Mouse (Mus musculus) embryo, embryonic 11 days (tissue): ENCODE measurements at regions not wholly inside any gene's neighbourhood (a gene's known extent, or its start where the extent isn't known, plus 50 kb on each side); places are given as distances from the start of the nearest gene placed in this dataset.

ENCODE experiments used
- DNase-seq: peaks from one replicate; pipeline ENCODE4 v3.0.0-alpha.2; 2015

GRCm38 (mm10) chr1:89392711-89393110, 61.9 kb upstream of the Agap1 start:
- DNase-seq, result no peak

GRCm38 (mm10) chr1:89394471-89394870, 60.1 kb upstream of the Agap1 start:
- no peak for DNase-seq

- peak; percentile 73 for DNase-seq
These were observed 53.8 kb upstream of the Agap1 start for GRCm38 (mm10) chr1:89400734-89401202.

- DNase-seq, result no peak
These were observed 51.9 kb upstream of the Agap1 start for GRCm38 (mm10) chr1:89402513-89403210.

GRCm38 (mm10) chr1:89403551-89404050, 51.0 kb upstream of the Agap1 start:
- no peak for DNase-seq
